In genomic region chr16:31518816-31519215, GRCm38 (mm10) we compare ENCODE assay signal across 26 mouse cellular contexts.
DNase-seq lines count a peak whose midpoint lies in the region; ATAC-seq and TF ChIP-seq lines count a peak whose summit lies in the region.
"Had no signal": no experiment of that assay in that cellular context is flagged by ENCODE, and none has a peak within 500 bp of the region (broad histone marks: within the 10 kb centered on the region; RNA-seq: fewer than 3 reads in every experiment).

No protein-coding gene starts in this region.

- no peak overlapping the region for H3K4me2 ChIP-seq in lung, postnatal 0 days (replicated peaks; ENCODE audit: low read depth, low read length)
- H3K4me2 ChIP-seq: embryonic facial prominence, embryonic 15.5 days; forebrain, embryonic 12.5 days; heart, embryonic 13.5 days; hindbrain, embryonic 14.5 days had no signal

- H3K9me3 ChIP-seq in lung, postnatal 0 days (ENCODE audit: low read length) = no peaks in the 10 kb centered on the region
- H3K9me3 ChIP-seq in ES-E14 (ENCODE audit: control insufficient read depth, insufficient read depth, low read depth, low read length) = no peaks in the 10 kb centered on the region
- H3K9me3 ChIP-seq: embryonic facial prominence, embryonic 15.5 days; forebrain, embryonic 12.5 days had no signal

- no peak overlapping the region for H3K9ac ChIP-seq in lung, postnatal 0 days (replicated peaks; ENCODE audit: low read depth)
- H3K9ac ChIP-seq in ES-E14 (ENCODE audit: insufficient read depth, low read depth, low read length, poor library complexity, severe bottlenecking) = no peak overlapping the region
- H3K9ac ChIP-seq: embryonic facial prominence, embryonic 15.5 days; forebrain, embryonic 12.5 days; heart, embryonic 13.5 days; hindbrain, embryonic 14.5 days had no signal

- in situ Hi-C loops in ES-E14 (cut with MboI; ENCODE audit: low sequenced_read_pairs in 2 of 2, unreplicated experiment in 2 of 2) = no loop called here

- H3K4me3 ChIP-seq in kidney, adult 2 months (ENCODE audit: insufficient read depth, low read depth, low read length) = no peak overlapping the region
- no peak overlapping the region for H3K4me3 ChIP-seq in lung, postnatal 0 days (ENCODE audit: low read depth, low read length)
- H3K4me3 ChIP-seq in ES-E14 (ENCODE audit: insufficient read depth in 1 of 2, low read depth in 1 of 2, low read length in 2 of 2, poor library complexity in 1 of 2, severe bottlenecking in 1 of 2) = no peak overlapping the region
- no peak overlapping the region for H3K4me3 ChIP-seq in small intestine, adult 2 months (ENCODE audit: low read depth, low read length)
- H3K4me3 ChIP-seq: embryonic facial prominence, embryonic 10.5 days; embryonic facial prominence, embryonic 15.5 days; forebrain, embryonic 12.5 days; heart, embryonic 13.5 days had no signal

- no peaks in the 10 kb centered on the region for H3K27me3 ChIP-seq in kidney, adult 2 months (replicated peaks; ENCODE audit: control insufficient read depth, insufficient read depth, low read length)
- H3K27me3 ChIP-seq in lung, postnatal 0 days (replicated peaks; ENCODE audit: insufficient read depth, low read length) = no peaks in the 10 kb centered on the region; the same call in 1 of the 2 replicates
- no peaks in the 10 kb centered on the region for H3K27me3 ChIP-seq in small intestine, adult 2 months (ENCODE audit: control insufficient read depth, insufficient read depth, low read length)
- H3K27me3 ChIP-seq: embryonic facial prominence, embryonic 15.5 days; forebrain, embryonic 12.5 days had no signal

- no peak for ATAC-seq in lung, postnatal 0 days

- H3K27ac ChIP-seq in kidney, adult 2 months (ENCODE audit: insufficient read depth, low read depth, low read length) = no peak overlapping the region
- no peak overlapping the region for H3K27ac ChIP-seq in lung, postnatal 0 days (ENCODE audit: low read length)
- no peak overlapping the region for H3K27ac ChIP-seq in ES-E14 (ENCODE audit: insufficient read depth, low read depth, low read length, poor library complexity, severe bottlenecking)
- H3K27ac ChIP-seq in small intestine, adult 2 months (ENCODE audit: insufficient read depth, low read depth, low read length) = no peak overlapping the region
- H3K27ac ChIP-seq: embryonic facial prominence, embryonic 10.5 days; embryonic facial prominence, embryonic 15.5 days; forebrain, embryonic 12.5 days; heart, embryonic 13.5 days; hindbrain, embryonic 14.5 days had no signal

- WGBS in kidney, adult 2 months = 94% methylated on average over 3 of the region's 3 CpGs
- WGBS in lung, postnatal 0 days = 95% methylated on average over 3 of the region's 3 CpGs
- WGBS in small intestine, adult 2 months = 96% methylated on average over 3 of the region's 3 CpGs

- H3K36me3 ChIP-seq in kidney, adult 2 months (ENCODE audit: control insufficient read depth, insufficient read depth, low read length) = no peaks in the 10 kb centered on the region
- H3K36me3 ChIP-seq in lung, postnatal 0 days (ENCODE audit: insufficient read depth, low read length) = no peaks in the 10 kb centered on the region
- H3K36me3 ChIP-seq in ES-E14 (ENCODE audit: control insufficient read depth, insufficient read depth, low read length, poor library complexity, severe bottlenecking) = no peaks in the 10 kb centered on the region
- no peaks in the 10 kb centered on the region for H3K36me3 ChIP-seq in small intestine, adult 2 months (ENCODE audit: control insufficient read depth, insufficient read depth, low read length)
- H3K36me3 ChIP-seq: embryonic facial prominence, embryonic 10.5 days; embryonic facial prominence, embryonic 15.5 days; forebrain, embryonic 12.5 days; heart, embryonic 13.5 days had no signal

- DNase-seq in kidney, adult 2 months = no peak
- no peak for DNase-seq in kidney, adult 11 months
- DNase-seq in lung, postnatal 0 days (ENCODE audit: low spot score) = no peak
- no peak for DNase-seq in lung, postnatal 36 days
- peak; percentile 26 for DNase-seq in ES-E14 (ENCODE audit: low read depth, low spot score)
- no peak for DNase-seq in left cerebral cortex, adult 8-10 months (ENCODE audit: low spot score in 2 of 2)
- DNase-seq in heart, adult 11 months = no peak
- DNase-seq: adrenal gland, adult 8-10 months; B cell, adult 2 months; cerebellum, adult 2 months; cerebellum, postnatal 25 days; gastrocnemius, postnatal 14 days; heart, postnatal 10 days; kidney, postnatal 25 days; lung, adult 18-20 months; lung, postnatal 10 days; midbrain, embryonic 14.5 days; right cerebral cortex, adult 18-20 months; thymus, adult 2 months; thymus, postnatal 4 days had no signal

- no peak for TF ChIP-seq POLR2A in kidney, adult 2 months (IDR thresholded peaks at IDR 0.05; ENCODE audit: low read depth, low read length)
- TF ChIP-seq POLR2A in small intestine, adult 2 months (IDR thresholded peaks at IDR 0.05; ENCODE audit: low read depth, low read length) = no peak

- TF ChIP-seq EP300 in lung, postnatal 0 days (IDR thresholded peaks at IDR 0.05) = no peak

- no peaks in the 10 kb centered on the region for H3K4me1 ChIP-seq in kidney, adult 2 months (ENCODE audit: control insufficient read depth, insufficient read depth, low read length)
- H3K4me1 ChIP-seq in lung, postnatal 0 days (ENCODE audit: insufficient read depth, low read depth, low read length) = no peaks in the 10 kb centered on the region
- H3K4me1 ChIP-seq in ES-E14 (ENCODE audit: control insufficient read depth in 2 of 2, insufficient read depth in 2 of 2, low read length in 2 of 2, poor library complexity in 1 of 2) = peaks cover 0 to 4% of the 10 kb centered on the region in 2 experiments; a peak in 2 of 4 replicates
- no peaks in the 10 kb centered on the region for H3K4me1 ChIP-seq in small intestine, adult 2 months (ENCODE audit: control insufficient read depth, insufficient read depth, insufficient read length, low read length)
- H3K4me1 ChIP-seq: embryonic facial prominence, embryonic 15.5 days; heart, embryonic 13.5 days had no signal

- 0 out of 2 replicates have a peak, but pooled peaks have one; percentile 9 for TF ChIP-seq CTCF in kidney, adult 2 months (conservative IDR thresholded peaks at IDR 0.05; ENCODE audit: insufficient read depth, insufficient read length, low read depth, low read length)
- peak; percentile 28; the same call in 1 of the 2 replicates for TF ChIP-seq CTCF in lung, postnatal 0 days (IDR thresholded peaks at IDR 0.05)
- peak; percentile 10; the same call in 1 of the 2 replicates for TF ChIP-seq CTCF in small intestine, adult 2 months (IDR thresholded peaks at IDR 0.05; ENCODE audit: extremely low read depth, insufficient read length, insufficient replicate concordance, low read depth, low read length)

TF ChIP-seq in ES-E14, 5 proteins besides CTCF, POLR2A, EP300 and RAD21:
- TF ChIP-seq ZC3H11A (IDR thresholded peaks at IDR 0.05; ENCODE audit: borderline replicate concordance, low read depth, low read length) (no peak), CHD2 (IDR thresholded peaks at IDR 0.05; ENCODE audit: low read depth, low read length) (no peak)
